Mouse (Mus musculus) neural tube, embryonic 11.5 days (tissue): ENCODE measurements around the gene Igfbp2. TPM values are rescaled to one million over a fixed set of nuclear protein-coding genes. Genes with fewer than 3 reads are reported as not detected.
A peak's percentile ranks its signal among the peaks of the same experiment; 100 is the strongest.

ENCODE experiments used
- ATAC-seq: fragments of 200-750 bp; cut with Nextera tagmentation; 2 replicates; pipeline ENCODE4 v1.8.0; 2017; ENCODE audit warnings: moderate number of reproducible peaks, mild to moderate bottlenecking, moderate TSS enrichment, moderate library complexity; ENCODE audit not compliant: insufficient read depth, low FRiP score, low TSS enrichment
- DNase-seq: peaks from one replicate; pipeline ENCODE4 v3.0.0-alpha.2; 2015; ENCODE audit warnings: low spot score
- H3K27ac ChIP-seq: fragments of 300-500 bp; sonication (generic); 2 replicates; pipeline ENCODE4 v1.5.1; 2014; ENCODE audit warnings: low read depth, mild to moderate bottlenecking, low read length
- H3K27me3 ChIP-seq: fragments of 300-500 bp; sonication (generic); 2 replicates; pipeline ENCODE4 v1.6.1; 2014; ENCODE audit warnings: mild to moderate bottlenecking, low read length, mixed read lengths; ENCODE audit not compliant: control insufficient read depth, insufficient read depth
- H3K36me3 ChIP-seq: fragments of 300-500 bp; sonication (generic); 2 replicates; pipeline ENCODE4 v1.6.1; 2014; ENCODE audit warnings: mild to moderate bottlenecking, low read length, moderate library complexity, mixed read lengths; ENCODE audit not compliant: control insufficient read depth, insufficient read depth
- H3K4me1 ChIP-seq: fragments of 300-500 bp; sonication (generic); 2 replicates; pipeline ENCODE4 v1.6.1; 2014; ENCODE audit warnings: low read length, mixed read lengths; ENCODE audit not compliant: control insufficient read depth, insufficient read depth
- H3K4me2 ChIP-seq: fragments of 300-500 bp; sonication (generic); 2 replicates; pipeline ENCODE4 v1.6.1; 2014; ENCODE audit warnings: low read depth, mild to moderate bottlenecking, moderate library complexity
- H3K4me3 ChIP-seq: fragments of 300-500 bp; sonication (generic); 2 replicates; pipeline ENCODE4 v1.5.1; 2014; ENCODE audit warnings: low read depth, low read length
- H3K9ac ChIP-seq: fragments of 300-500 bp; sonication (generic); 2 replicates; pipeline ENCODE4 v1.6.1; 2014; ENCODE audit warnings: mild to moderate bottlenecking, low read length
- H3K9me3 ChIP-seq: fragments of 300-500 bp; sonication (generic); 2 replicates; pipeline ENCODE4 v1.6.1; 2016; ENCODE audit warnings: low read length; ENCODE audit not compliant: control insufficient read depth
- WGBS: fragments of 180-500 bp; shearing (Covaris S2); extraction: QIAGEN DNeasy Blood & Tissue Kit; methylation state at CpG from one replicate; pipeline ENCODE4 v1.1.7; 2014; 5-methylcytosine and 5-hydroxymethylcytosine counted together
- polyA plus RNA-seq: library from polyadenylated mRNA; unstranded; fragments of >200 nt; fragmentation: Nextera tagmentation; extraction: Ambion mirVana; gene quantifications from 2 replicates; pipeline ENCODE4 v1.2.1, GENCODE M21; 2014

Gene Igfbp2
- polyA plus RNA-seq, 1 experiment from 2014 or later: 422 TPM

DNA sequence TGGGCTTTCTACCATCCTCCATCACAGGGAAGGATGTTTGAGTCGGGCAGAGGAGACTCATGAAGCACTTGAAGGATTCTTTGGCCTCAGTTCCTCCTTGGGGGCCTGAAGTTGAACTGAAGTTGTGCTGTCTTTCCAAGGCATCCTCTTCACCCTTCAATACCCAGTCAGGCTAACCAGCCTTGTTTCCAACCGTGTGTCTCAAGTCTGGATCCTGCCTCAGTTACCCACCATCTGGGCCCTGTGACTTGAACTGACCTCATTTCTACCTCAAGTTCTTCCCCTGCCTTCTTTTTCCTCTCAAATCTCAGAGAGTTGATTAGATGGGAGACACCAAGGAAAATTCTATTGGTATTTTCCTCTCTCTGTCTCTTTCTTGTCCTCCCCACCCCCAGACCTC is 36.2 kb downstream of the Igfbp2 start:
- Histone ChIP-seq H3K27me3 (no peaks in the 10 kb centered on the region), H3K27ac (no peak overlapping the region), H3K9ac (no peak overlapping the region), H3K4me1 (no peaks in the 10 kb centered on the region), H3K9me3 (no peaks in the 10 kb centered on the region), H3K4me3 (no peak overlapping the region), H3K36me3 (no peaks in the 10 kb centered on the region; the same call in 1 of the 2 replicates), H3K4me2 (no peak overlapping the region)
- WGBS: 88% methylated on average over 2 of the region's 2 CpGs
- ATAC-seq (no peak), DNase-seq (no peak)

DNA sequence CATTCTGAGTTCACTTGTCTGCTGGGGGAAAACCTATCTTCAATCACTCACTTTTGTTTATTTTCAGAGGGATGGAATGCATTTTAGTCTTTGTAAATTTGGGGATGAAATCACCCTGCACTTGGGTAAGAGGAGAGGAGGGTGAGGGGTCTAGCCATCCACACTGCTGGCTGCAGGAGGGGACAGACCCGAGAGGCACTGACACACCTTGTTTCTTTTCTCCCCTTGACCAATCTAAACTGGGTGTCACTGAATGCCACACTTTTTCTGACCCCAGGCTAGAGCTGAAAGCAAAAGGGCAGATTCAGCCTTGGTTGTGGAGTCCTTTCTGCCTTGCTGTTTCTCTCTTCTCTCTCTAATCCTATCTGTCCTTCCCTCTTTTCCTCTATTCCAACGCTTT is 37.4 kb downstream of the Igfbp2 start:
- Histone ChIP-seq H3K27me3 (no peaks in the 10 kb centered on the region), H3K4me1 (no peaks in the 10 kb centered on the region), H3K9me3 (no peaks in the 10 kb centered on the region), H3K36me3 (no peaks in the 10 kb centered on the region; the same call in 1 of the 2 replicates), H3K4me2 (no peak overlapping the region), H3K27ac (no peak overlapping the region), H3K9ac (no peak overlapping the region), H3K4me3 (no peak overlapping the region)
- DNase-seq (no peak), ATAC-seq (no peak)
- WGBS: 69% methylated on average over 2 of the region's 2 CpGs

DNA sequence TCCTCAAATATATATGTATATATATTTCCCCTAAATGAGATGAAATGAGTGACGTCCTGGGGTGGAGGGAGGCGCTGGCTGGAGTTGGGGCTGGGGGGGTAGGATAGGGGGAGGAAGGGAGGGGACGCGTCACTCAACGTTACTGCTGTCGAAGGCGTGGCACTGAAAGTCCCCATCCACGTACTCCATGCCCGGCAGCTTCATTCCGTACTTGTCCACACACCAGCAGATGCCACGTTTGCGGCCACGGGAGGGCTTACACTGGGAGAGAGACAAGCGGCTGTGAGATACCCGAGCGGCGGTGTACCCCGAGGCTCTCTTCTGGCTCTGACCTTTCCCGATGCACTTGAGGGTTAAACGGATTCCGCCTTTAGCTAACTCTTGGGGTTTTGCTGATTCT is 37.9 kb downstream of the Igfbp2 start:
- no peak for DNase-seq
- 93% methylated on average over 21 of the region's 21 CpGs for WGBS
- Histone ChIP-seq H3K4me2 (no peak overlapping the region), H3K27me3 (no peaks in the 10 kb centered on the region), H3K9me3 (no peaks in the 10 kb centered on the region), H3K4me1 (no peaks in the 10 kb centered on the region), H3K27ac (no peak overlapping the region), H3K9ac (no peak overlapping the region), H3K4me3 (no peak overlapping the region), H3K36me3 (no peaks in the 10 kb centered on the region; the same call in 1 of the 2 replicates)
- no peak for ATAC-seq

DNA sequence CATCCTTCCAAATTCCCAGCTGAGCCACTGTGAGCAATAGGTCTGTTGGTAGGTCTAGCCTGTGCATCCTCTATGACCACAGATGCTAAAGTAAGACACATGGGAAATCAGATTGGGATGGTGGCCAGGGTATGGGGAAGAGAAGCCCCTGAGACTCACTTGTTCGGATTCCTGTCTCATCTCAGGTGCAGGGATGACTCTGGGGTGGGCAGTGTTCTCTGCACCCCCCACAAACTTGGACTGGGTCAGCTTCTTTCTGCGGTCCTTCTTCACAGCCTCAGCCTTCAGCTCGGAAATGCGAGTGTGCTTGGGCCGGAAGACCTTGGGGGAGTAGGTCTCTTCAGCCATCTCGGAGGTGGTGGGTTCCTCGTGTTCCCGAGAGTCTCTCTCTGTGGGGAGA is 39.4 kb downstream of the Igfbp2 start:
- DNase-seq: no peak
- Histone ChIP-seq H3K4me1 (no peaks in the 10 kb centered on the region), H3K9ac (no peak overlapping the region), H3K36me3 (no peaks in the 10 kb centered on the region; the same call in 1 of the 2 replicates), H3K9me3 (no peaks in the 10 kb centered on the region), H3K4me2 (no peak overlapping the region), H3K4me3 (no peak overlapping the region), H3K27ac (no peak overlapping the region), H3K27me3 (no peaks in the 10 kb centered on the region)
- 85% methylated on average over 8 of the region's 8 CpGs for WGBS
- ATAC-seq: no peak

DNA sequence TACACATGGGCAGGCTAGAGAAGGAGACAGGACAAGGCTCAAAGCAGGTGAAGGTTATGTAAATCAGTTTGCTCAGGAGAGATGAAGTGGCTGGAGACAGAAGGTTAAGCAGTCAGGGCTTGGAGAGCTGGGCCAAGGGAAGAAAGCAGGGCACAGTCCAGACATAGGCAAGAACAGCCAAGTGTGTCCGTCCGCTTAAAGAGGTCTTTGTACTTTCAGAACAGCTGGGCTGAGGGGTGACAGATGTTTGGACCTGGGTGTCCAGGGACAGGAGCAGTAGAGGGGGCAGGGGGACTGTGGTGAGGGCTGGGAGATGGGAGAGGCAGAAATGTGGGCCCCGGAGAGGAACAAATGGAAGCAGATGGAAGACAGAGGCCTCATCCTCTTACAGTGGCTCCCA is 40.0 kb downstream of the Igfbp2 start:
- no peaks in the 10 kb centered on the region for H3K4me1 ChIP-seq
- H3K36me3 ChIP-seq: no peaks in the 10 kb centered on the region; the same call in 1 of the 2 replicates
- H3K27ac ChIP-seq: no peak overlapping the region
- H3K4me3 ChIP-seq: no peak overlapping the region
- DNase-seq (no peak), ATAC-seq (no peak)
- no peaks in the 10 kb centered on the region for H3K27me3 ChIP-seq
- H3K9me3 ChIP-seq: no peaks in the 10 kb centered on the region
- H3K9ac ChIP-seq: no peak overlapping the region
- whole genome bisulfite sequencing: 64% methylated on average over 3 of the region's 3 CpGs
- no peak overlapping the region for H3K4me2 ChIP-seq

DNA sequence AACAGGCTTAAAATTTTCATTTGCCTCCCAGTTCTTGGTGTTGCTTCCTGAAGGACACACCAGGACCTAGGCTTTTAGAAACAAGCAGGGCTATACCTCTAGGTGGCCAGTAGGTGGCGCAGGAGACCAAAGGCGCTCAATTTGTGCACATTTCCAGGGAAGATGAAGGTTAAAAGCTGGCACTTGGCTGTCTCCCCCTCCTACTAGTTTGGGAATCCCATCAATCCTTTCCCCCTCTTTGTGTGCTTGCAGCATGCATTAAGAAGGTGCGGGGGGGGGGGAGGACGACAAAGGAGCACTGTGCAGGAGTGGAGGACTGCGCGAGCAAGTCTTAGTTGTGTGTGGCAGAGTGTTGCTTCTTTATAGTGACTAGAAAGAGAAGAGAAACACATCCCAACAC is 41.6 kb downstream of the Igfbp2 start:
- H3K4me3 ChIP-seq: no peak overlapping the region
- peaks cover 6% of the 10 kb centered on the region for H3K4me1 ChIP-seq
- peak; percentile 36; the same call in 1 of the 2 replicates for ATAC-seq

DNA sequence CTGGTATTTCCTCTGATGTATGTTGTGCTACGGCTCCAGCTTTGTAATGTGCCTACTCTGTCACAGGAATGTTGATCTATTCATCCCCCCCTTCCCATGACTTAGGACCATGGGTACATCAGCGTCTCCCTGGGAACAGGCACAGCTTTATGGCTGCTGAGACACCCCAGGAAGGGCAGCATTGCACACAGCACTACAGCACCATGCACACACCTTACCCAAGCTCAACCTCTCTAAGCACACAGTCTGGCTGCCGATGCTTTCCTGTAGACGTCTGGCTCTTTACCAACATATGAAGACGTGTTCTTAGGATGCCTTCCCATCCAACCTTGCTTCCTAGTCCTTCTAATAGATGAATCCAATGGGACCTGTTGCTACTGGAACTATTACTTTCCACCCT is 42.1 kb downstream of the Igfbp2 start:
- Histone ChIP-seq H3K27ac (no peak overlapping the region), H3K36me3 (no peaks in the 10 kb centered on the region; the same call in 1 of the 2 replicates), H3K4me3 (no peak overlapping the region), H3K9me3 (no peaks in the 10 kb centered on the region), H3K4me1 (peaks cover 6% of the 10 kb centered on the region), H3K4me2 (no peak overlapping the region), H3K9ac (no peak overlapping the region), H3K27me3 (no peaks in the 10 kb centered on the region)
- no peak for DNase-seq
- WGBS: 54% methylated on average over 5 of the region's 5 CpGs
- ATAC-seq: no peak

More for the DNA sequence above, 41.6 kb downstream of the Igfbp2 start:
- H3K9ac ChIP-seq: no peak overlapping the region
- H3K9me3 ChIP-seq: no peaks in the 10 kb centered on the region
- H3K4me2 ChIP-seq: no peak overlapping the region
- WGBS: 18% methylated on average over 6 of the region's 6 CpGs
- DNase-seq: peak; percentile 84
- H3K36me3 ChIP-seq: no peaks in the 10 kb centered on the region; the same call in 1 of the 2 replicates
- no peaks in the 10 kb centered on the region for H3K27me3 ChIP-seq
- H3K27ac ChIP-seq: no peak overlapping the region

DNA sequence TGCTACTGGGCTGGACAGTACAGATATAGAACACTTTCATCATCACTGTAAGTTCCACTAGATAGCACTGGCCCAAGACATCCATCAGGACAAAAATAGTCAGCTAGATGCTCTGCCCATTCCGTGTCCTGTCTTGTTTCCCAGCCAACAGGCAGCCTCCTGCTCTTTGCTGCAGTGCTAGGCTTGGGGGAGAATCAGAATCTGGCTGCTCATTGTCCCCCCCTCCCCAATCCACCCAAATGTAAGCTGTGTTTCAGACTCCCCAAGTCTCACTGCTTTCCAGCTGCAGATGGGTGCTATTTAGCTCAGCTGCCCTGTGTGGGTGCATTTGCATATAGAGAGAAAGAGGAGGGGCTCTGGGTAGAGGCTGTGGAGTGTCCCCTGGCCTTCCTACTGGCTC is 43.0 kb downstream of the Igfbp2 start:
- no peak for ATAC-seq
- Histone ChIP-seq H3K4me3 (no peak overlapping the region), H3K4me2 (no peak overlapping the region), H3K27ac (no peak overlapping the region), H3K36me3 (no peaks in the 10 kb centered on the region; the same call in 1 of the 2 replicates), H3K4me1 (peaks cover 6% of the 10 kb centered on the region), H3K9ac (no peak overlapping the region), H3K27me3 (no peaks in the 10 kb centered on the region), H3K9me3 (no peaks in the 10 kb centered on the region)
- WGBS: 22% methylated on average over 1 of the region's 1 CpGs
- DNase-seq: no peak

DNA sequence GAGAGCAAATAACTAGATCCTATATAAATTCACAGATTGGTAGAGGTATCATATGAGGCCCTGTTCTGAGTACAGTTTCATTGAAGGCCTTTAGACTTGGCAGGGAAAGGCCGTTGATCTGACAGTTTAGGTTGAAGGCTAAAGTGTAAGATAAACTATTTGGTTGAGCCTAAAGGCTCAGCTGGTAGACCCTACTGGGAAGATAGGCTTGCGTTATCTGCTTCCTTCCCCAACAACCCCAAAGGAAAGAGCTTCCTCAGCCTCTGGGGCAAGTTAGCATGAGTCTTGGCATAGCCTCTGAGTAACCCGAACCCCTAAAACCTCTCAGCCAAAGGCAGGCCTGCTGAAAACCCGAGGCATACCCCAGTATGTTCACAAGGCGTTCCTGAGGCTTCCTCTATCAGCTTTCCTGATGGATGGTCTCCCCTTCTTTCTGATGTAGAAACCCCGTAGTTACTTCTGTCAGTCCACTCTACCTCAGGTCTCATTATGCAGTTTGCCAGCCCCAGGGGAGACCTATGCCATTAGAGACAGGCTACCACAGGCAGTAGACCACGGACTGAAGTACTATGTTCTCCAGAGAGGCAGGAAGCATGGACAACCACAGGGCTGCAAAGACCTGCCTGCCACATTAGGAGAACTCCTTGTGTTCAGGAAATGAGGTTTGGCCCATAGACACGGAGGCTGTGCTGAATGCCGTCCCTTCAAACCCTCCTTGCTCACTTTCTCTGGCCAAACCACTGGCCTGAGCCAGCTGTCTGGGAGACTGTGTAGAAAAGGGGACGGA is 44.3 kb downstream of the Igfbp2 start:
- no peaks in the 10 kb centered on the region for H3K9me3 ChIP-seq
- DNase-seq (no peak), ATAC-seq (no peak)
- H3K27ac ChIP-seq: no peak overlapping the region
- peaks cover 5% of the 10 kb centered on the region; the same call in 1 of the 2 replicates for H3K27me3 ChIP-seq
- H3K4me3 ChIP-seq: no peak overlapping the region
- H3K9ac ChIP-seq: no peak overlapping the region
- no peak overlapping the region for H3K4me2 ChIP-seq
- peaks cover 9% of the 10 kb centered on the region for H3K4me1 ChIP-seq
- no peaks in the 10 kb centered on the region for H3K36me3 ChIP-seq
- WGBS: 73% methylated on average over 10 of the region's 10 CpGs
